Mouse (Mus musculus) E14TG2a.4 (cell line): ENCODE measurements at regions not wholly inside any gene's neighbourhood (a gene's known extent, or its start where the extent isn't known, plus 50 kb on each side); places are given as distances from the start of the nearest gene placed in this dataset.

ENCODE experiments used
- CTCF ChIP-seq: conservative IDR thresholded peaks from 2 replicates; pipeline ENCODE4 v1.5.1; 2014; ENCODE audit warnings: low read length
- NANOG ChIP-seq: IDR thresholded peaks from 2 replicates; pipeline ENCODE4 v1.6.1; 2014; ENCODE audit warnings: borderline replicate concordance, low read length, mixed read lengths
- POU5F1 ChIP-seq: IDR thresholded peaks from 2 replicates; pipeline ENCODE4 v1.6.1; 2014; ENCODE audit warnings: low read length, borderline replicate concordance

- TF ChIP-seq CTCF (no peak), POU5F1 (no peak), NANOG (no peak)
Observed at GRCm38 (mm10) chr4:47630006-47630405, 155.5 kb downstream of the Sec61b start.
